Mouse (Mus musculus) hindbrain, embryonic 12.5 days (tissue): ENCODE measurements around the gene Tgif2. TPM values are rescaled to one million over a fixed set of nuclear protein-coding genes. Genes with fewer than 3 reads are reported as not detected.
A peak's percentile ranks its signal among the peaks of the same experiment; 100 is the strongest.
"Not testable (repeated sequence)": the region's sequence is repeated elsewhere in the genome, so short reads cannot be mapped to it uniquely, and the experiment has no call there.

Experiments used
- ATAC-seq: fragments of 200-750 bp; cut with Nextera tagmentation; 2 replicates; pipeline ENCODE4 v1.8.0; 2017; ENCODE audit warnings: moderate TSS enrichment; ENCODE audit not compliant: low FRiP score
- H3K27ac ChIP-seq: fragments of 300-500 bp; sonication (generic); 2 replicates; pipeline ENCODE4 v1.5.1; 2016; ENCODE audit warnings: mild to moderate bottlenecking
- H3K27me3 ChIP-seq: fragments of 300-500 bp; sonication (generic); 2 replicates; pipeline ENCODE4 v1.6.1; 2016; ENCODE audit warnings: mild to moderate bottlenecking
- H3K36me3 ChIP-seq: fragments of 300-500 bp; sonication (generic); 2 replicates; pipeline ENCODE4 v1.6.1; 2016; ENCODE audit warnings: mild to moderate bottlenecking
- H3K4me1 ChIP-seq: fragments of 300-500 bp; sonication (generic); 2 replicates; pipeline ENCODE4 v1.6.1; 2016
- H3K4me2 ChIP-seq: fragments of 300-500 bp; sonication (generic); replicated peaks from 2 replicates; pipeline ENCODE4 v1.6.1; 2016; ENCODE audit warnings: mild to moderate bottlenecking
- H3K4me3 ChIP-seq: fragments of 300-500 bp; sonication (generic); 2 replicates; pipeline ENCODE4 v1.5.1; 2016; ENCODE audit warnings: mild to moderate bottlenecking
- H3K9ac ChIP-seq: fragments of 300-500 bp; sonication (generic); 2 replicates; pipeline ENCODE4 v1.6.1; 2016; ENCODE audit warnings: mild to moderate bottlenecking, moderate library complexity
- H3K9me3 ChIP-seq: fragments of 300-500 bp; sonication (generic); replicated peaks from 2 replicates; pipeline ENCODE4 v1.6.1; 2016; ENCODE audit warnings: mild to moderate bottlenecking
- WGBS: fragments of 180-500 bp; shearing (Covaris S2); methylation state at CpG from one replicate; pipeline ENCODE4 v1.1.7; 2016; 5-methylcytosine and 5-hydroxymethylcytosine counted together
- polyA plus RNA-seq: library from polyadenylated mRNA; unstranded; fragments of >200 nt; fragmentation: Nextera tagmentation; extraction: Ambion mirVana; gene quantifications from 2 replicates; pipeline ENCODE4 v1.2.1, GENCODE M21; 2016

Gene Tgif2
- polyA plus RNA-seq, 1 experiment from 2014 or later: 64.4 TPM

- Histone ChIP-seq H3K4me2 (no peak overlapping the region), H3K27me3 (no peaks in the 10 kb centered on the region), H3K9me3 (no peaks in the 10 kb centered on the region), H3K4me3 (no peak overlapping the region), H3K27ac (no peak overlapping the region), H3K4me1 (no peaks in the 10 kb centered on the region), H3K36me3 (no peaks in the 10 kb centered on the region), H3K9ac (no peak overlapping the region)
- no peak for ATAC-seq
- WGBS: 87% methylated on average over 10 of the region's 10 CpGs
Observed at GRCm38 (mm10) chr2:156884396-156885211, 44.8 kb downstream of the Tgif2 start.

- ATAC-seq, H3K4me3 ChIP-seq, H3K9me3 ChIP-seq, H3K4me1 ChIP-seq, H3K27me3 ChIP-seq, H3K27ac ChIP-seq, H3K9ac ChIP-seq, H3K4me2 ChIP-seq, H3K36me3 ChIP-seq: not testable (repeated sequence)
- 58% methylated on average over 2 of the region's 2 CpGs for WGBS
Observed at GRCm38 (mm10) chr2:156885666-156886065, 45.9 kb downstream of the Tgif2 start.

DNA sequence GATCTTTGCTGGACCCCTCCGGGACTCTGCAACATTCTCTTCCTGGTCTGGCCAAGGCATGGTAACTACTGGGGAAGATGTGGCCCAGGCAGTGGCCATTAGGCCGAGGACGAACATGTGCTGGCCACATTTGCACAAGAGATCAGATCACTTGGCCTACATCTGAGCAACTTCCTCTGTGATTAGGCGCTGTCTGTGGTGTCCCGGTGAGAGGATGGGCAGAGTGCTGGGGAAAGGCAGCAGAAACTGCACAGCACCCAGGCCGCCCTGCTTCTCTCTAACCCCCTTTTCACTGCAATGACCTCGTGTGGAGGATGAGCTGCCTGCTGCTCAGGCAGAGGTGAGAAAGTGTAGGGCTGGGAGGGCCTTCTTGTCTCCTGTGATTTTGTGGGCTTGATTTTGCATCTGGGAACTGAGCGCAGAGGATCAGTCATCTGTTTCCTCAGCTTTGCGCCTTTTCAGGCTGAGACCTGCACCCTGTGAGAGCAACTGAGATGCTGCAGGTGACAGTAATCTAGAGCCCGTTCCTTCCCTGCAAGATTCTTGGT, 46.4 kb downstream of the Tgif2 start:
- no peaks in the 10 kb centered on the region for H3K9me3 ChIP-seq
- no peak overlapping the region for H3K4me3 ChIP-seq
- no peak for ATAC-seq
- H3K27me3 ChIP-seq: no peaks in the 10 kb centered on the region
- no peaks in the 10 kb centered on the region for H3K4me1 ChIP-seq
- H3K4me2 ChIP-seq: no peak overlapping the region
- H3K9ac ChIP-seq: no peak overlapping the region
- no peak overlapping the region for H3K27ac ChIP-seq
- WGBS: 69% methylated on average over 10 of the region's 10 CpGs
- no peaks in the 10 kb centered on the region for H3K36me3 ChIP-seq

- H3K4me1 ChIP-seq: peaks cover 1% of the 10 kb centered on the region
- no peak within 1 kb of the TSS for H3K4me3 ChIP-seq
- no peaks in the 10 kb centered on the region for H3K27me3 ChIP-seq
- H3K27ac ChIP-seq: no peak within 1 kb of the TSS
- H3K4me2 ChIP-seq: no peak within 1 kb of the TSS
- H3K9me3 ChIP-seq: no peaks in the 10 kb centered on the region
- H3K36me3 ChIP-seq: no peaks in the 10 kb centered on the region
- WGBS: 67% methylated on average over 6 of the region's 6 CpGs
- ATAC-seq: no peak
- H3K9ac ChIP-seq: no peak within 1 kb of the TSS
Observed at GRCm38 (mm10) chr2:156887017-156887416, 47.2 kb downstream of the Tgif2 start, which contains the start of gene Sla2. Gene Sla2, minus strand, starts transcription at chr2:156887192.

- Histone ChIP-seq H3K36me3 (no peaks in the 10 kb centered on the region), H3K4me1 (peaks cover 8% of the 10 kb centered on the region), H3K9me3 (no peaks in the 10 kb centered on the region), H3K27me3 (no peaks in the 10 kb centered on the region), H3K4me2 (no peak overlapping the region), H3K9ac (no peak overlapping the region), H3K4me3 (no peak overlapping the region), H3K27ac (no peak overlapping the region)
- no peak for ATAC-seq
- WGBS: 77% methylated on average over 3 of the region's 3 CpGs
Observed at GRCm38 (mm10) chr2:156888490-156888889, 48.7 kb downstream of the Tgif2 start.

DNA sequence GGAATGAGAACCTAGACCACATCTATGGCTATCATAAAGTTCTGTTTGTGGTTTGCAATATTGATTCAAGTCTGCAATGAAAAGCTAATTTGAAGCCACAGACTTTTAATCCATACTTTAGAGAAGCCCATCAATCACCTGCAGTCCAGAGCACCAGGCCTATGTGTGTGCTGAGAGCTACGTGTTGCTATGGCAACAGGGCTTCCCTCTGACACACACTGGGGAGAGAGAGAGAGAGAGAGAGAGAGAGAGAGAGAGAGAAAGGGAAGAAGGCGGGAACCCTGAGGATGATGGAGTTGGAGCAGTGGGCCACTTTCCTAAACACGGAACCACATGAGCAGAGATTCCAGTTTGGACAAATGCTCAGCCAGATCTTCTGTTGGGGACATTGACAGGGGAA, 52.4 kb downstream of the Tgif2 start:
- Histone ChIP-seq H3K4me2 (no peak overlapping the region), H3K36me3 (no peaks in the 10 kb centered on the region), H3K9me3 (no peaks in the 10 kb centered on the region), H3K9ac (no peak overlapping the region), H3K4me3 (no peak overlapping the region), H3K27ac (no peak overlapping the region), H3K27me3 (no peaks in the 10 kb centered on the region), H3K4me1 (peaks cover 8% of the 10 kb centered on the region)
- ATAC-seq: 0 out of 2 replicates have a peak, but pooled peaks have one; percentile 50
- 47% methylated on average over 3 of the region's 3 CpGs for WGBS

DNA sequence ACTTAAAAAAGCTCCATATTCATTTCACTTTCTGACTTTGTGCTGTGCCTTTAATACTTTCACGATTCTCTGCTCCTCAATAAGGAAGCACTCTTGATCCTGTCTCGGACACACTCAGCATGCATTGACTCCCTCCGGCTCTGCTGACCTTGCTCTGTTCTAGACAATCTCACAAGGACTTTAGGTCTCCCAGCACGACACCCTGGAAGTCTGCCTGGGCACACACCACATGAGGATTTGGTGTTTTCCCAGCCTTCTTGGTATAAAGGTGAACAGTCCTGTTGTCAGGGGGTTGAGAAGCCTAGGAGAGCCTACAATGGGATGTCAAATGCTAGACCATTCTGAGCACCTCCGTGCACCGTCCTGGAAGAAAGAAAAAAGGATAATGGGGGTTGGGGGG, 53.0 kb downstream of the Tgif2 start:
- H3K9me3 ChIP-seq: no peaks in the 10 kb centered on the region
- H3K27ac ChIP-seq: no peak overlapping the region
- H3K36me3 ChIP-seq: no peaks in the 10 kb centered on the region
- H3K4me2 ChIP-seq: no peak overlapping the region
- no peak for ATAC-seq
- no peaks in the 10 kb centered on the region for H3K27me3 ChIP-seq
- 71% methylated on average over 6 of the region's 6 CpGs for WGBS
- H3K4me3 ChIP-seq: no peak overlapping the region
- peaks cover 8% of the 10 kb centered on the region for H3K4me1 ChIP-seq
- H3K9ac ChIP-seq: no peak overlapping the region

- Histone ChIP-seq H3K4me2 (no peak overlapping the region), H3K4me1 (peaks cover 8% of the 10 kb centered on the region), H3K4me3 (no peak overlapping the region), H3K9ac (no peak overlapping the region), H3K27ac (no peak overlapping the region), H3K27me3 (no peaks in the 10 kb centered on the region), H3K36me3 (no peaks in the 10 kb centered on the region), H3K9me3 (no peaks in the 10 kb centered on the region)
- 88% methylated on average over 15 of the region's 15 CpGs for WGBS
- ATAC-seq: no peak
Observed at GRCm38 (mm10) chr2:156894496-156895265, 54.9 kb downstream of the Tgif2 start.

DNA sequence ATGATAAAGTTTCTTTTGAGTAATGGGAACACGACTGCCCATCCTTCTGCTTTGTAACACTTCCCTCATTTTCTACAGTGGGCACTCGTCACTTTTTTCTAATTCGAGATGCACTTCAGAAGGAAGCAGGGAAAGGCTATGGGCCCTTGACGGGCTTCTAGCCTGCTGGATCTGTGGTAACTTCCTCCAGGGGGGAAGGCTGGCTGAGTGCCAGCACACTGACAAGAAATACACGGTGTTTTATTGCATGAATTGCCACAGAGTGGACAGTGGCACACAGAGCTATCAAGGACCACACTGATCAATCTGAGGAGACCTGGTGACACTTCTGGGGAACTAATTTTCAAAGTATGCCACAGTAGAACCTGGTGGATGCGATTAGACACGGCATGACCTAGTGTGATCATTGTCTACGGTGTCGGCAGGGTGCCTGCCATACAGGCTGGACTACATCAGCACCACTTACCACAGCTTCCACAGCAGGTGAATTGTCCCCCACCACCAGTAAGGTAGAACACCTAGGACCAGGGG, 56.6 kb downstream of the Tgif2 start:
- Histone ChIP-seq H3K27ac (no peak overlapping the region), H3K9ac (no peak overlapping the region), H3K4me2 (no peak overlapping the region), H3K36me3 (no peaks in the 10 kb centered on the region), H3K9me3 (no peaks in the 10 kb centered on the region), H3K4me1 (peaks cover 8% of the 10 kb centered on the region), H3K4me3 (no peak overlapping the region), H3K27me3 (no peaks in the 10 kb centered on the region)
- 75% methylated on average over 9 of the region's 9 CpGs for WGBS
- no peak for ATAC-seq

DNA sequence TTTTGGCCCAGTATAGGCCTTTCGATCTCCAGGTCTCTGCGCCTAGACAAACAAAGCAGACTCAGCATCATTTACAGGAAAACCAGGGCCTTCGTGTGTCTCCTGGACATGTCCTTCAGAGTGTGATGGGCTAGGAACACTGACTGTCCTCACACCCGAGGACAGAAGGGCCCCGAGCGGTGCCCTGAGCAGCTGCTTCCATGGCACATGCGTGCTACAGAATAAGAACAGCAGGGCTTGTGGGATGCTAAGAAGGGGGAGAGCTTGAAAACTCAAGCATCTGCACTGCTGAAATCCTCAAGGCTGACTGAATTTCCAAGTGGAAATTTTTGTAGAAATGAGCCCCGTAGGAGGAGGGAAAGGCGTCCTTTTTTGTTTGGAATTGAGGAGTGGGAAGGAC, 57.2 kb downstream of the Tgif2 start:
- Histone ChIP-seq H3K9ac (no peak overlapping the region), H3K4me1 (peaks cover 6% of the 10 kb centered on the region), H3K4me3 (no peak overlapping the region), H3K4me2 (no peak overlapping the region), H3K27ac (no peak overlapping the region), H3K36me3 (no peaks in the 10 kb centered on the region), H3K9me3 (no peaks in the 10 kb centered on the region), H3K27me3 (no peaks in the 10 kb centered on the region)
- 88% methylated on average over 9 of the region's 9 CpGs for WGBS
- no peak for ATAC-seq

- no peaks in the 10 kb centered on the region for H3K4me1 ChIP-seq
- H3K9ac ChIP-seq: no peak overlapping the region
- no peak overlapping the region for H3K4me2 ChIP-seq
- no peaks in the 10 kb centered on the region for H3K9me3 ChIP-seq
- no peaks in the 10 kb centered on the region for H3K36me3 ChIP-seq
- H3K27me3 ChIP-seq: no peaks in the 10 kb centered on the region
- ATAC-seq: no peak
- no peak overlapping the region for H3K4me3 ChIP-seq
- no peak overlapping the region for H3K27ac ChIP-seq
- WGBS: 70% methylated on average over 4 of the region's 4 CpGs
Observed at GRCm38 (mm10) chr2:156898374-156898773, 58.6 kb downstream of the Tgif2 start.

DNA sequence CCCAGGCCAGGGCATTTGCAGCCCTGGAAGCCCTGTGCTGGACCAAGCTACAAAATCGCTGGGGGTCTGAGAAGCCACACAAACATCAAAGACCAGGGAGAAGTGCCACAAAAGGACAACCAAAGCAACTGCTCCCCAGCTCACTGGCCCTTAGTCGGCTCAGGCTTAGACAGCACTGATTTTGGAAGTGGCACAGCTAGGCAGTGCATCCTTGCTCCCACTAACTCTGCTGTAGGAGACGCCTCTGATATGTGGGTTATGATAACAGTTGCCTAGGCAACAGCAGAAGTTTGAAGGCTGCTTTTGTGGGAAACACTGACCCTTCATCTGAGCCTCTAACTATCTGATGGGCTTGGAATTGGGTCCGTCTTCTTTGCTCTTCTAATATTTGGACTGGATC, 59.4 kb downstream of the Tgif2 start:
- Histone ChIP-seq H3K27me3 (no peaks in the 10 kb centered on the region), H3K9ac (no peak overlapping the region), H3K4me2 (no peak overlapping the region), H3K4me1 (no peaks in the 10 kb centered on the region), H3K36me3 (no peaks in the 10 kb centered on the region), H3K9me3 (no peaks in the 10 kb centered on the region), H3K4me3 (no peak overlapping the region), H3K27ac (no peak overlapping the region)
- 78% methylated on average over 4 of the region's 4 CpGs for WGBS
- ATAC-seq: no peak
